ENCODE assay signal across 32 mouse cellular contexts in genomic region chr7:98188238-98188637, GRCm38 (mm10). TPM values are rescaled to one million over a fixed set of nuclear protein-coding genes. Genes with fewer than 3 reads are reported as not detected.
"Had no signal": no experiment of that assay in that cellular context is flagged by ENCODE, and none has a peak within 500 bp of the region (broad histone marks: within the 10 kb centered on the region; RNA-seq: fewer than 3 reads in every experiment).

No protein-coding gene starts in this region.

- H3K36me3 ChIP-seq: heart, embryonic 13.5 days; heart, embryonic 15.5 days; hindbrain, embryonic 13.5 days; hindbrain, embryonic 15.5 days; kidney, embryonic 15.5 days; limb, embryonic 13.5 days; limb, embryonic 15.5 days; liver, embryonic 12.5 days had no signal

- H3K4me2 ChIP-seq: heart, embryonic 11.5 days; heart, embryonic 13.5 days; heart, embryonic 15.5 days; hindbrain, embryonic 13.5 days; hindbrain, embryonic 15.5 days; kidney, embryonic 15.5 days; limb, embryonic 13.5 days; limb, embryonic 15.5 days; liver, embryonic 12.5 days had no signal

- H3K4me3 ChIP-seq: gastrocnemius, adult 2 months; heart, adult 2 months; heart, embryonic 13.5 days; heart, embryonic 15.5 days; hindbrain, embryonic 13.5 days; hindbrain, embryonic 15.5 days; kidney, embryonic 15.5 days; limb, embryonic 13.5 days; limb, embryonic 15.5 days; liver, embryonic 12.5 days had no signal

- H3K9me3 ChIP-seq: heart, embryonic 13.5 days; heart, embryonic 15.5 days; hindbrain, embryonic 13.5 days; hindbrain, embryonic 15.5 days; kidney, embryonic 15.5 days; limb, embryonic 13.5 days; limb, embryonic 15.5 days; liver, embryonic 12.5 days had no signal

- DNase-seq: gastrocnemius, adult 2 months; gastrocnemius, postnatal 10 days; gastrocnemius, postnatal 36 days; heart, adult 11 months; heart, adult 2 months; heart, postnatal 14 days; heart, postnatal 36 days; kidney, adult 11 months; kidney, adult 2 months; kidney, adult 9 months; kidney, postnatal 14 days; kidney, postnatal 36 days; layer of hippocampus, adult 9-11 months; layer of hippocampus, postnatal 36 days; left cerebral cortex, postnatal 4 days had no signal

- H3K27ac ChIP-seq: gastrocnemius, adult 2 months; heart, adult 2 months; heart, embryonic 13.5 days; heart, embryonic 15.5 days; hindbrain, embryonic 13.5 days; hindbrain, embryonic 15.5 days; hindbrain, postnatal 0 days; kidney, embryonic 15.5 days; kidney, postnatal 0 days; limb, embryonic 13.5 days; limb, embryonic 15.5 days; liver, embryonic 12.5 days; liver, embryonic 14.5 days had no signal

- H3K9ac ChIP-seq: heart, embryonic 13.5 days; heart, embryonic 15.5 days; hindbrain, embryonic 13.5 days; hindbrain, embryonic 15.5 days; kidney, embryonic 15.5 days; limb, embryonic 13.5 days; limb, embryonic 15.5 days; liver, embryonic 12.5 days; liver, embryonic 14.5 days had no signal

RNA-seq across cellular contexts. Expression of gene B3gnt6, which starts 11.0 kb away (rescaled TPM):
- total RNA-seq: gastrocnemius, adult 2 months; gastrocnemius, postnatal 10 days; gastrocnemius, postnatal 36 days; heart, adult 2 months; heart, postnatal 14 days; heart, postnatal 36 days; liver, adult 2 months had no signal
- polyA plus RNA-seq: heart, embryonic 11.5 days; heart, embryonic 13.5 days; heart, embryonic 15.5 days; heart, postnatal 0 days; intestine, embryonic 14.5 days; intestine, embryonic 16.5 days; kidney, adult 2 months; limb, embryonic 11.5 days; limb, embryonic 13.5 days; limb, embryonic 15.5 days; liver, embryonic 12.5 days had no signal
